Mouse (Mus musculus) cerebellum, adult 11-12 months (tissue): ENCODE results near the gene Gm11020.
A peak's percentile ranks its signal among the peaks of the same experiment; 100 is the strongest.

Experiments used
- DNase-seq: peaks from one replicate; pipeline ENCODE4 v3.0.0; 2022

Gm11020 gene

GRCm38 (mm10) chr8:104343957-104344356 lies 22.6 kb downstream of the Gm11020 start:
- peak; percentile 84 for DNase-seq

GRCm38 (mm10) chr8:104344622-104345021 lies 23.3 kb downstream of the Gm11020 start:
- no peak for DNase-seq

- DNase-seq, result no peak
Measured at GRCm38 (mm10) chr8:104346706-104347105, 25.3 kb downstream of the Gm11020 start.

GRCm38 (mm10) chr8:104348971-104349370 lies 27.6 kb downstream of the Gm11020 start:
- DNase-seq, result no peak

- DNase-seq, result no peak
Measured at GRCm38 (mm10) chr8:104350047-104350446, 28.7 kb downstream of the Gm11020 start.

GRCm38 (mm10) chr8:104353186-104353585 lies 31.8 kb downstream of the Gm11020 start:
- DNase-seq, result no peak

- DNase-seq, result no peak
Measured at GRCm38 (mm10) chr8:104354504-104354903, 33.1 kb downstream of the Gm11020 start.

- no peak for DNase-seq
Measured at GRCm38 (mm10) chr8:104358637-104359036, 37.3 kb downstream of the Gm11020 start.

- DNase-seq, result peak; percentile 72
Measured at GRCm38 (mm10) chr8:104359778-104360456, 38.5 kb downstream of the Gm11020 start.

GRCm38 (mm10) chr8:104365695-104366094 lies 44.3 kb downstream of the Gm11020 start:
- no peak for DNase-seq

GRCm38 (mm10) chr8:104367398-104367797 lies 46.0 kb downstream of the Gm11020 start:
- no peak for DNase-seq

- DNase-seq, result no peak
Measured at GRCm38 (mm10) chr8:104369591-104369990, 48.2 kb downstream of the Gm11020 start.

GRCm38 (mm10) chr8:104370071-104370470 lies 48.7 kb downstream of the Gm11020 start:
- DNase-seq, result no peak

- DNase-seq, result no peak
Measured at GRCm38 (mm10) chr8:104371121-104371520, 49.8 kb downstream of the Gm11020 start.
